In the genomic region with DNA sequence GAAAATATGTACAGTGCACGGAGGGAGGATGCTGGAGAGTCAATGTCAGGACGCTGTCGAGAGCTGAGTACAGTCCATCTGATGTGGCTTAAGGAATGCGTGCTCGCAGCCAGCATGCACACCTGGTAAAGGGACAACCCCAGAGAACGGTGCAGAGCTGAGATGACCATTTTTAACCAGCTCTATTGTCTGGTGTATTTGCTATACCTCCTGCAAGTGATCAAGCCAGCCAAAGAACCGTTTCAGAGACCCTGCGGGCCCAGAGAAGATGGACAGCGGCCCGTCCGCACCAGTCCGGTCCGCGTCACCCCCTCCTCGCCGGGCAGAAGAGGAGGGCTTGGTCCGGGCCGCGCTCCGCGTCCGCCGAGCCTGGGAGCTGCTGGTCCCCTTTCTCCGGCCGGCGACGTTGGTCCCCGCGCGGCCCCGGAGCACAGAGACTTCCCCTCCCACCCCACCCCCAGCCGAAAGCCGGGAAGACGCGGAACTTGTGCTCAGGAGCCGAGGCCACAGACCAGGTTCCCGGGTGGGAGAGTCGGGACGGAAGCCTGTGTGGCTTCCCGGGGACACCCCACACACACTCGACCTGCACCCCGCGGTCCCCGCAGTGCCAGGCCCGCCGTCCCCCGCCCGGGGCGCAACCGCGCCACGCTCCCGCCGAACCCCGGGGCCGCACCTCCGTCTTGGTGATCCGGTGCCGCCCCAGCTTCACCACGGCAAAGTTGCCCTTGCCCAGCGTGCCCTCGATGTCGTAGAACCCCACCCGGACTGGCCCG, we compare ENCODE assay signal across 9 mouse cellular contexts. TPM values are rescaled to one million over a fixed set of nuclear protein-coding genes. Genes with fewer than 3 reads are reported as not detected.
A peak's percentile ranks its signal among the peaks of the same experiment; 100 is the strongest.
DNase-seq lines count a peak whose midpoint lies in the region; ATAC-seq and TF ChIP-seq lines count a peak whose summit lies in the region.
"Had no signal": no experiment of that assay in that cellular context is flagged by ENCODE, and none has a peak within 500 bp of the region (broad histone marks: within the 10 kb centered on the region; RNA-seq: fewer than 3 reads in every experiment).

No protein-coding gene starts in this region.

- peak; percentile 11 to 14 for DNase-seq in layer of hippocampus, adult 8-10 months (ENCODE audit: low spot score in 2 of 2)
- DNase-seq in layer of hippocampus, postnatal 10 days (ENCODE audit: low spot score in 2 of 2): no peak
- DNase-seq in NIH3T3 (ENCODE audit: low read depth): peak; percentile 35
- no peak for DNase-seq in hindbrain, embryonic 14.5 days (ENCODE audit: low spot score)
- peak; percentile 32 for DNase-seq in liver, adult 2 months (ENCODE audit: extremely low read depth, low read depth, low spot score)
- no peak for DNase-seq in cerebellum, adult 18-20 months

- TF ChIP-seq CTCF in embryonic fibroblast, embryonic 13.5 days (IDR thresholded peaks at IDR 0.05; ENCODE audit: borderline replicate concordance, insufficient read depth, low read length): no peak
- TF ChIP-seq CTCF in liver, adult 2 months (IDR thresholded peaks at IDR 0.05; ENCODE audit: low read depth, low read length): no peak

- no peaks in the 10 kb centered on the region for H3K36me3 ChIP-seq in hindbrain, embryonic 14.5 days (replicated peaks; ENCODE audit: control insufficient read depth, insufficient read depth)
- no peaks in the 10 kb centered on the region for H3K36me3 ChIP-seq in liver, adult 2 months (ENCODE audit: control insufficient read depth, insufficient read depth, low read length)
- no peaks in the 10 kb centered on the region for H3K36me3 ChIP-seq in myocyte (ENCODE audit: control insufficient read depth, insufficient read depth)

- no peak for TF ChIP-seq POLR2A in embryonic fibroblast, embryonic 13.5 days (IDR thresholded peaks at IDR 0.05; ENCODE audit: low read depth, low read length)
- TF ChIP-seq POLR2A in liver, adult 2 months (IDR thresholded peaks at IDR 0.05; ENCODE audit: extremely low read depth, insufficient read depth, low read length): no peak
- TF ChIP-seq POLR2A in myocyte (IDR thresholded peaks at IDR 0.05; ENCODE audit: insufficient read length, low read depth): no peak

- no peaks in the 10 kb centered on the region; the same call in 1 of the 2 replicates for H3K4me1 ChIP-seq in embryonic fibroblast, embryonic 13.5 days (ENCODE audit: control insufficient read depth, insufficient read depth, low read length)
- H3K4me1 ChIP-seq in hindbrain, embryonic 14.5 days (replicated peaks; ENCODE audit: control insufficient read depth, insufficient read depth, low read length): peaks cover 10% of the 10 kb centered on the region
- H3K4me1 ChIP-seq in liver, adult 2 months (ENCODE audit: control insufficient read depth, insufficient read depth, low read length): peaks cover 7% of the 10 kb centered on the region; the same call in 1 of the 2 replicates

- H3K4me3 ChIP-seq in embryonic fibroblast, embryonic 13.5 days (ENCODE audit: insufficient read depth, low read length): peak overlapping the region; percentile 75
- H3K4me3 ChIP-seq in hindbrain, embryonic 14.5 days (replicated peaks; ENCODE audit: low read length): peak overlapping the region; percentile 99
- H3K4me3 ChIP-seq in liver, adult 2 months (ENCODE audit: insufficient read depth, low read depth, low read length): peak overlapping the region; percentile 98
- peak overlapping the region; percentile 40 for H3K4me3 ChIP-seq in myocyte

- under 1% methylated on average over 61 of the region's 65 CpGs for WGBS in hindbrain, embryonic 14.5 days
- WGBS in liver, adult 2 months: under 1% methylated on average over 60 of the region's 65 CpGs

- H3K27me3 ChIP-seq in hindbrain, embryonic 14.5 days (ENCODE audit: control insufficient read depth, insufficient read depth, low read length): no peaks in the 10 kb centered on the region
- no peaks in the 10 kb centered on the region for H3K27me3 ChIP-seq in liver, adult 2 months (ENCODE audit: control insufficient read depth, insufficient read depth, low read length)
- no peaks in the 10 kb centered on the region for H3K27me3 ChIP-seq in myocyte (ENCODE audit: control insufficient read depth, insufficient read depth, insufficient read length)

- no peaks in the 10 kb centered on the region for H3K79me2 ChIP-seq in liver, adult 2 months (ENCODE audit: control insufficient read depth, insufficient read depth, low read length)
- peaks cover 39% of the 10 kb centered on the region for H3K79me2 ChIP-seq in myocyte (ENCODE audit: control insufficient read depth, insufficient read depth)

- ATAC-seq in hindbrain, embryonic 14.5 days (ENCODE audit: low FRiP score): no peak; the same call in 1 of the 2 replicates

- peak overlapping the region; percentile 81 for H3ac ChIP-seq in myocyte (ENCODE audit: control insufficient read depth, insufficient read length)

- no peaks in the 10 kb centered on the region for H3K9me3 ChIP-seq in hindbrain, embryonic 14.5 days (ENCODE audit: control insufficient read depth, low read length)

- peak overlapping the region; percentile 73 for H3K4me2 ChIP-seq in hindbrain, embryonic 14.5 days (replicated peaks)
- H3K4me2 ChIP-seq in myocyte (ENCODE audit: low read depth): peak overlapping the region; percentile 88

- H3K9ac ChIP-seq in hindbrain, embryonic 14.5 days: peak overlapping the region; percentile 91
- peak overlapping the region; percentile 98 for H3K9ac ChIP-seq in liver, adult 2 months (ENCODE audit: low read depth, low read length)

- peak overlapping the region; percentile 30; the same call in 1 of the 2 replicates for H3K27ac ChIP-seq in embryonic fibroblast, embryonic 13.5 days (ENCODE audit: insufficient read depth, low read length)
- peak overlapping the region; percentile 84 for H3K27ac ChIP-seq in hindbrain, embryonic 14.5 days
- peak overlapping the region; percentile 79 for H3K27ac ChIP-seq in liver, adult 2 months (replicated peaks; ENCODE audit: insufficient read depth, low read depth, low read length)

TF ChIP-seq in myocyte, 11 proteins besides CTCF, POLR2A, EP300 and RAD21:
- TF ChIP-seq SRF (IDR thresholded peaks at IDR 0.05; ENCODE audit: control insufficient read depth, insufficient read length, low read depth): no peak
- no peak for TF ChIP-seq MYOD1 (IDR thresholded peaks at IDR 0.05; ENCODE audit: control insufficient read depth in 1 of 3, insufficient read length in 2 of 3, low read depth in 2 of 3)
- TF ChIP-seq CEBPB (IDR thresholded peaks at IDR 0.05; ENCODE audit: insufficient read depth, poor library complexity, severe bottlenecking): no peak
- TF ChIP-seq E2F4 (IDR thresholded peaks at IDR 0.05; ENCODE audit: insufficient read depth): no peak
- TF ChIP-seq MYOG (IDR thresholded peaks at IDR 0.05; ENCODE audit: control insufficient read depth in 1 of 3, insufficient read depth in 1 of 3, insufficient read length in 2 of 3, low read depth in 2 of 3): no peak
- no peak for TF ChIP-seq REST (IDR thresholded peaks at IDR 0.05; ENCODE audit: insufficient read depth, insufficient read length)
- TF ChIP-seq POLR2AphosphoS2 (IDR thresholded peaks at IDR 0.05; ENCODE audit: insufficient read length, low read depth): no peak
- TF ChIP-seq MAX (IDR thresholded peaks at IDR 0.05; ENCODE audit: low read depth): no peak
- TF ChIP-seq USF1 (IDR thresholded peaks at IDR 0.05; ENCODE audit: low read depth): no peak
- TF ChIP-seq TCF3 (IDR thresholded peaks at IDR 0.05; ENCODE audit: insufficient read length, low read depth): no peak
- TF ChIP-seq TCF12 (IDR thresholded peaks at IDR 0.05; ENCODE audit: insufficient read depth, poor library complexity, severe bottlenecking): no peak
TF ChIP-seq in myocyte: peak in this region for 0.

RNA-seq across cellular contexts. Expression of gene Sik2, which starts 0.6 kb away (rescaled TPM):
- 10 to 100 TPM; 34.7 to 40.4 (median 39.4) TPM for total RNA-seq in layer of hippocampus, adult 8-10 months (2022)
- 10 to 100 TPM; 39.5 to 39.8 TPM for total RNA-seq in layer of hippocampus, postnatal 10 days (2021)
- polyA plus RNA-seq in embryonic fibroblast, embryonic 13.5 days (2011; ENCODE audit: insufficient read length, low read depth, missing spikeins): 22.1 and 23.2 TPM in 2 replicates
- 16.1 and 17.4 TPM in 2 replicates for polyA plus RNA-seq in hindbrain, embryonic 14.5 days (2014; fragmentation: Nextera tagmentation; extraction: Ambion mirVana)
- 8.5 and 8.7 TPM in 2 replicates for total RNA-seq in liver, adult 2 months (2014; rRNA removed)
- polyA plus RNA-seq in liver, adult 2 months (2012; rRNA removed): 6.3 and 6.4 TPM in 2 replicates
- 10.5 TPM for polyA plus RNA-seq in myocyte (2012; fragmentation: generic; extraction: Trizol)

RNA-seq across cellular contexts. Expression of gene Btg4, which starts 52.4 kb away (rescaled TPM):
- not detected for total RNA-seq in layer of hippocampus, adult 8-10 months (2022)
- not detected for total RNA-seq in layer of hippocampus, postnatal 10 days (2021)
- not detected in 2 replicates for polyA plus RNA-seq in embryonic fibroblast, embryonic 13.5 days (2011; ENCODE audit: insufficient read length, low read depth, missing spikeins)
- polyA plus RNA-seq in hindbrain, embryonic 14.5 days (2014; fragmentation: Nextera tagmentation; extraction: Ambion mirVana): not detected in 2 replicates
- total RNA-seq in liver, adult 2 months (2014; rRNA removed): not detected in 2 replicates
- not detected in 2 replicates for polyA plus RNA-seq in liver, adult 2 months (2012; rRNA removed)
- 0.04 TPM for polyA plus RNA-seq in myocyte (2012; fragmentation: generic; extraction: Trizol)
- total RNA-seq: heart, postnatal 36 days had no signal

Comparison
In these comparisons a context has a peak if more than half of its experiments do, and no peak if none do; other contexts are left out.
1. DNase-seq: peak in layer of hippocampus, adult 8-10 months (2 of 2), NIH3T3 (single experiment) and liver, adult 2 months (single experiment); none in layer of hippocampus, postnatal 10 days (0 of 2), hindbrain, embryonic 14.5 days (single experiment) and cerebellum, adult 18-20 months (0 of 2).
2. H3K27ac ChIP-seq: peak in every context shown above with its lines; median percentile 84 in hindbrain, embryonic 14.5 days; 79 in liver, adult 2 months; 30 in embryonic fibroblast, embryonic 13.5 days.
3. H3K4me3 ChIP-seq: peak in every context shown above with its lines; median percentile 99 in hindbrain, embryonic 14.5 days; 98 in liver, adult 2 months; 75 in embryonic fibroblast, embryonic 13.5 days; 40 in myocyte.